25 mouse cellular contexts compared by ENCODE assay signal in genomic region chr5:140316716-140317115, GRCm38 (mm10). TPM values are rescaled to one million over a fixed set of nuclear protein-coding genes. Genes with fewer than 3 reads are reported as not detected.
A peak's percentile ranks its signal among the peaks of the same experiment; 100 is the strongest.
DNase-seq lines count a peak whose midpoint lies in the region; ATAC-seq and TF ChIP-seq lines count a peak whose summit lies in the region.
"Had no signal": no experiment of that assay in that cellular context is flagged by ENCODE, and none has a peak within 500 bp of the region (broad histone marks: within the 10 kb centered on the region; RNA-seq: fewer than 3 reads in every experiment).

No protein-coding gene starts in this region.

- H3K36me3 ChIP-seq in heart, embryonic 13.5 days, result peaks cover 36% of the 10 kb centered on the region
- peaks cover 5% of the 10 kb centered on the region; the same call in 1 of the 2 replicates for H3K36me3 ChIP-seq in heart, embryonic 11.5 days (ENCODE audit: control insufficient read depth, insufficient read depth, low read length)
- peaks cover 38% of the 10 kb centered on the region for H3K36me3 ChIP-seq in limb, embryonic 13.5 days
- peaks cover 55% of the 10 kb centered on the region for H3K36me3 ChIP-seq in limb, embryonic 10.5 days
- peaks cover 5 to 6% of the 10 kb centered on the region in 2 experiments for H3K36me3 ChIP-seq in MEL (ENCODE audit: control insufficient read depth in 1 of 2, insufficient read depth in 2 of 2, low read length in 2 of 2)

- no peak for TF ChIP-seq EP300 in MEL (IDR thresholded peaks at IDR 0.05; ENCODE audit: low read depth in 1 of 2, low read length in 2 of 2)

- H3K4me2 ChIP-seq in heart, embryonic 13.5 days, result no peak overlapping the region
- no peak overlapping the region for H3K4me2 ChIP-seq in heart, embryonic 11.5 days
- no peak overlapping the region for H3K4me2 ChIP-seq in limb, embryonic 13.5 days (replicated peaks)
- H3K4me2 ChIP-seq: embryonic facial prominence, embryonic 15.5 days; forebrain, embryonic 12.5 days; hindbrain, embryonic 15.5 days; liver, embryonic 15.5 days; lung, embryonic 15.5 days; midbrain, embryonic 12.5 days; neural tube, embryonic 13.5 days had no signal

- 71% methylated on average over 3 of the region's 3 CpGs for WGBS in heart, embryonic 13.5 days
- 87% methylated on average over 3 of the region's 3 CpGs for WGBS in heart, embryonic 11.5 days (ENCODE audit: insufficient replicate concordance)
- WGBS in limb, embryonic 13.5 days, result 74% methylated on average over 3 of the region's 3 CpGs
- 88% methylated on average over 3 of the region's 3 CpGs for WGBS in limb, embryonic 10.5 days

- TF ChIP-seq RAD21 in MEL (IDR thresholded peaks at IDR 0.05; ENCODE audit: low read depth, low read length), result no peak

- H3K27me3 ChIP-seq in heart, embryonic 13.5 days (replicated peaks), result no peaks in the 10 kb centered on the region
- H3K27me3 ChIP-seq in heart, embryonic 11.5 days (ENCODE audit: control insufficient read depth, insufficient read depth, low read length), result no peaks in the 10 kb centered on the region
- no peaks in the 10 kb centered on the region for H3K27me3 ChIP-seq in limb, embryonic 13.5 days
- no peaks in the 10 kb centered on the region for H3K27me3 ChIP-seq in limb, embryonic 10.5 days (ENCODE audit: low read depth, poor library complexity, severe bottlenecking)
- H3K27me3 ChIP-seq in MEL (ENCODE audit: control insufficient read depth in 1 of 2, insufficient read depth in 2 of 2, low read length in 2 of 2), result no peaks in the 10 kb centered on the region
- H3K27me3 ChIP-seq: CH12.LX; embryonic facial prominence, embryonic 15.5 days; forebrain, embryonic 12.5 days; hindbrain, embryonic 15.5 days; liver, embryonic 15.5 days; lung, embryonic 15.5 days; midbrain, embryonic 12.5 days; neural tube, embryonic 13.5 days; Patski had no signal

- H3K27ac ChIP-seq in heart, embryonic 13.5 days (replicated peaks), result no peak overlapping the region
- H3K27ac ChIP-seq in heart, embryonic 11.5 days (ENCODE audit: low read depth, low read length), result no peak overlapping the region
- H3K27ac ChIP-seq in limb, embryonic 13.5 days, result no peak overlapping the region
- H3K27ac ChIP-seq in limb, embryonic 10.5 days, result no peak overlapping the region
- H3K27ac ChIP-seq in MEL (ENCODE audit: control insufficient read depth, low read depth, low read length), result no peak overlapping the region
- H3K27ac ChIP-seq: embryonic facial prominence, embryonic 15.5 days; forebrain, embryonic 12.5 days; hindbrain, embryonic 15.5 days; kidney, postnatal 0 days; liver, embryonic 15.5 days; lung, embryonic 15.5 days; midbrain, embryonic 12.5 days; neural tube, embryonic 13.5 days; stomach, postnatal 0 days had no signal

- H3K4me1 ChIP-seq in heart, embryonic 13.5 days, result peaks cover 29% of the 10 kb centered on the region
- peaks cover 8% of the 10 kb centered on the region for H3K4me1 ChIP-seq in heart, embryonic 11.5 days (ENCODE audit: control insufficient read depth, insufficient read depth, low read length)
- H3K4me1 ChIP-seq in limb, embryonic 13.5 days, result peaks cover 13% of the 10 kb centered on the region
- H3K4me1 ChIP-seq in limb, embryonic 10.5 days, result peaks cover 25% of the 10 kb centered on the region
- peaks cover 0 to 12% of the 10 kb centered on the region in 2 experiments; a peak in 2 of 4 replicates for H3K4me1 ChIP-seq in MEL (ENCODE audit: control insufficient read depth in 1 of 2, insufficient read depth in 2 of 2, low read length in 2 of 2)

- no peak for TF ChIP-seq CTCF in MEL (IDR thresholded peaks at IDR 0.05 in 2 of 3, conservative IDR thresholded peaks at IDR 0.05 in 1 of 3; ENCODE audit: control insufficient read depth in 1 of 3, insufficient read depth in 1 of 3, low read depth in 2 of 3, low read length in 3 of 3, poor library complexity in 1 of 3, severe bottlenecking in 1 of 3)

- H3K9me3 ChIP-seq in heart, embryonic 13.5 days, result no peaks in the 10 kb centered on the region
- no peaks in the 10 kb centered on the region for H3K9me3 ChIP-seq in heart, embryonic 11.5 days (replicated peaks; ENCODE audit: control insufficient read depth, low read length)
- no peaks in the 10 kb centered on the region for H3K9me3 ChIP-seq in limb, embryonic 13.5 days
- H3K9me3 ChIP-seq in limb, embryonic 10.5 days (replicated peaks), result no peaks in the 10 kb centered on the region
- H3K9me3 ChIP-seq in MEL (replicated peaks; ENCODE audit: insufficient read depth, low read length), result no peaks in the 10 kb centered on the region
- H3K9me3 ChIP-seq: embryonic facial prominence, embryonic 15.5 days; forebrain, embryonic 12.5 days; hindbrain, embryonic 15.5 days; liver, embryonic 15.5 days; lung, embryonic 15.5 days; midbrain, embryonic 12.5 days; neural tube, embryonic 13.5 days had no signal

- H3K79me2 ChIP-seq in MEL (ENCODE audit: control insufficient read depth, insufficient read depth, low read length, poor library complexity), result peaks cover 44% of the 10 kb centered on the region

- H3K4me3 ChIP-seq in heart, embryonic 13.5 days, result no peak overlapping the region
- no peak overlapping the region for H3K4me3 ChIP-seq in heart, embryonic 11.5 days (ENCODE audit: low read depth, low read length)
- H3K4me3 ChIP-seq in limb, embryonic 13.5 days, result no peak overlapping the region
- H3K4me3 ChIP-seq in limb, embryonic 10.5 days, result no peak overlapping the region
- H3K4me3 ChIP-seq in MEL (ENCODE audit: control insufficient read depth in 1 of 2, insufficient read depth in 1 of 2, low read depth in 2 of 2, low read length in 2 of 2), result no peak overlapping the region
- H3K4me3 ChIP-seq: embryonic facial prominence, embryonic 15.5 days; forebrain, embryonic 12.5 days; hindbrain, embryonic 15.5 days; liver, embryonic 15.5 days; lung, embryonic 15.5 days; midbrain, embryonic 12.5 days; neural tube, embryonic 13.5 days had no signal

- no peak for TF ChIP-seq POLR2A in MEL (IDR thresholded peaks at IDR 0.05; ENCODE audit: control insufficient read depth in 1 of 2, insufficient read depth in 1 of 2, low read depth in 1 of 2, low read length in 2 of 2, poor library complexity in 1 of 2)

- ATAC-seq in heart, embryonic 13.5 days (ENCODE audit: extremely low read depth, insufficient number of reproducible peaks, low FRiP score, low TSS enrichment), result no peak
- no peak for ATAC-seq in heart, embryonic 11.5 days (replicated peaks; ENCODE audit: insufficient number of reproducible peaks, low FRiP score, low TSS enrichment)
- ATAC-seq in limb, embryonic 13.5 days (ENCODE audit: low FRiP score, low read depth), result no peak
- ATAC-seq: forebrain, postnatal 0 days; Patski had no signal

- H3K9ac ChIP-seq in heart, embryonic 13.5 days, result 0 out of 2 replicates have a peak overlapping the region, but pooled peaks have one; percentile 28
- H3K9ac ChIP-seq in heart, embryonic 11.5 days (ENCODE audit: low read depth, low read length), result no peak overlapping the region
- H3K9ac ChIP-seq in limb, embryonic 13.5 days, result 0 out of 2 replicates have a peak overlapping the region, but pooled peaks have one; percentile 8
- H3K9ac ChIP-seq in MEL (ENCODE audit: control insufficient read depth, low read depth, low read length, poor library complexity, severe bottlenecking), result no peak overlapping the region
- H3K9ac ChIP-seq: embryonic facial prominence, embryonic 15.5 days; forebrain, embryonic 12.5 days; forebrain, postnatal 0 days; hindbrain, embryonic 15.5 days; liver, embryonic 15.5 days; lung, embryonic 15.5 days; midbrain, embryonic 12.5 days; neural tube, embryonic 13.5 days had no signal

- no peak for DNase-seq in limb, embryonic 10.5 days (ENCODE audit: low spot score)
- DNase-seq in MEL (ENCODE audit: low read depth, low spot score) (peak; percentile 54), adipocyte (ENCODE audit: low spot score) (peak; percentile 58)
- DNase-seq: adrenal gland, postnatal 36 days; cerebellum, adult 9-10 months; forebrain, postnatal 0 days; heart, postnatal 36 days; kidney, adult 8-10 months; layer of hippocampus, adult 9-11 months; lung, postnatal 36 days; right cerebral cortex, postnatal 4 days had no signal

TF ChIP-seq in MEL, 35 proteins besides CTCF, POLR2A, EP300 and RAD21 (continues in another document):
- TF ChIP-seq ETS1 (IDR thresholded peaks at IDR 0.05; ENCODE audit: low read depth, low read length) (no peak), E2F4 (IDR thresholded peaks at IDR 0.05; ENCODE audit: borderline replicate concordance, low read depth, low read length) (no peak), CHD2 (IDR thresholded peaks at IDR 0.05; ENCODE audit: low read length) (no peak), TCF12 (IDR thresholded peaks at IDR 0.05; ENCODE audit: low read depth, low read length) (no peak), ZKSCAN1 (IDR thresholded peaks at IDR 0.05; ENCODE audit: low read depth, low read length) (no peak)

RNA-seq across cellular contexts. Expression of gene Mad1l1, which starts 4.6 kb away (rescaled TPM):
- polyA plus RNA-seq in heart, embryonic 13.5 days (2015; fragmentation: Nextera tagmentation; extraction: Ambion mirVana), result 25.2 and 26.1 TPM in 2 replicates
- polyA plus RNA-seq in heart, embryonic 11.5 days (2014; fragmentation: Nextera tagmentation; extraction: Ambion mirVana), result 25.0 and 26.3 TPM in 2 replicates
- 51.1 and 52.6 TPM in 2 replicates for polyA plus RNA-seq in limb, embryonic 13.5 days (2015; fragmentation: Nextera tagmentation; extraction: Ambion mirVana)
- 68.7 and 68.9 TPM in 2 replicates for polyA plus RNA-seq in limb, embryonic 10.5 days (2016; fragmentation: Nextera tagmentation; extraction: Ambion mirVana)
- 37.4 and 40.5 TPM in 2 replicates for total RNA-seq in MEL (2012; rRNA removed)
- 10 to 100 TPM in 1 of 2 experiments, not detected in 1; 65.2 TPM for polyA plus RNA-seq in MEL (2012; ENCODE audit: insufficient read depth in 1 of 2, insufficient read length in 2 of 2, low read depth in 1 of 2, low replicate concordance in 2 of 2, missing spikeins in 1 of 2)

RNA-seq across cellular contexts. Expression of gene Nudt1, which starts 4.7 kb away (rescaled TPM):
- polyA plus RNA-seq in heart, embryonic 13.5 days (2015; fragmentation: Nextera tagmentation; extraction: Ambion mirVana), result 28.2 and 31.3 TPM in 2 replicates
- polyA plus RNA-seq in heart, embryonic 11.5 days (2014; fragmentation: Nextera tagmentation; extraction: Ambion mirVana), result 27.4 and 35.0 TPM in 2 replicates
- 45.8 and 46.6 TPM in 2 replicates for polyA plus RNA-seq in limb, embryonic 13.5 days (2015; fragmentation: Nextera tagmentation; extraction: Ambion mirVana)
- 66.8 and 71.8 TPM in 2 replicates for polyA plus RNA-seq in limb, embryonic 10.5 days (2016; fragmentation: Nextera tagmentation; extraction: Ambion mirVana)
- total RNA-seq in MEL (2012; rRNA removed), result 64.1 and 69.6 TPM in 2 replicates
- polyA plus RNA-seq in MEL (2012; ENCODE audit: insufficient read depth in 1 of 2, insufficient read length in 2 of 2, low read depth in 1 of 2, low replicate concordance in 2 of 2, missing spikeins in 1 of 2), result 10 to 100 TPM in 1 of 2 experiments, not detected in 1; 77.2 TPM

RNA-seq across cellular contexts. Expression of gene Mrm2, which starts 15.0 kb away (rescaled TPM):
- 14.7 and 15.1 TPM in 2 replicates for polyA plus RNA-seq in heart, embryonic 13.5 days (2015; fragmentation: Nextera tagmentation; extraction: Ambion mirVana)
- 17.1 and 17.4 TPM in 2 replicates for polyA plus RNA-seq in heart, embryonic 11.5 days (2014; fragmentation: Nextera tagmentation; extraction: Ambion mirVana)
- polyA plus RNA-seq in limb, embryonic 13.5 days (2015; fragmentation: Nextera tagmentation; extraction: Ambion mirVana), result 23.2 and 24.1 TPM in 2 replicates
- 22.2 and 24.1 TPM in 2 replicates for polyA plus RNA-seq in limb, embryonic 10.5 days (2016; fragmentation: Nextera tagmentation; extraction: Ambion mirVana)
- total RNA-seq in MEL (2012; rRNA removed), result 12.1 and 14.1 TPM in 2 replicates
- 10 to 100 TPM in 1 of 2 experiments, not detected in 1; 15.3 TPM for polyA plus RNA-seq in MEL (2012; ENCODE audit: insufficient read depth in 1 of 2, insufficient read length in 2 of 2, low read depth in 1 of 2, low replicate concordance in 2 of 2, missing spikeins in 1 of 2)

Comparison
In these comparisons a context has a peak if more than half of its experiments do, and no peak if none do; other contexts are left out.
1. H3K9ac ChIP-seq: peak in heart, embryonic 13.5 days (single experiment) and limb, embryonic 13.5 days (single experiment); none in heart, embryonic 11.5 days (single experiment) and MEL (single experiment).